Mouse (Mus musculus): ENCODE measurements around the gene Draxin.
"Not testable (repeated sequence)": the region's sequence is repeated elsewhere in the genome, so short reads cannot be mapped to it uniquely, and the experiment has no call there.

Draxin gene

GRCm38 (mm10) chr4:148130561-148131413, at the start of gene Draxin:
Gene Draxin (minus strand): TSS chr4:148130698.
- DNase-seq (ENCODE audit: low read depth, low spot score) = no peak

DNA sequence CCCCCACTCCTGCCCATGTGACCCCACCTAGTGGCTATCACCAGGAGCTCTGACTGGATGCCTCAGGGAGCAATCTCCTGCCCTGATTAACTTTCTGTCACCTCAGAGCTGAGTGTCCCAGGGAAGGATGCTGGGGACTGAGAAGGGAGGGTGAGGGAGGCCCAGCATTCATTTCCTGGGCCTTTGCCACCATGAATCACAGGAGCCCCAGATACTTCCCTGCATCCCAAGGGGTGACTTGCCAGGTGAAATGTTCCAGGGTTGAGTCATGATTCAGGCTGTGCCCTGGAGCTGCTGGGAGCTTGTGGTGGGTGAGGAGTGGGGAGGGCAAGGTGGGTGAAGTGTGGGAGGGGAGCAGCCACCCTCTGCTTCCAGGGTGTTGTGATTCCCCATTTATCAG, 47.2 kb upstream of the Draxin start:
- DNase-seq (ENCODE audit: low read depth, low spot score) = no peak

DNA sequence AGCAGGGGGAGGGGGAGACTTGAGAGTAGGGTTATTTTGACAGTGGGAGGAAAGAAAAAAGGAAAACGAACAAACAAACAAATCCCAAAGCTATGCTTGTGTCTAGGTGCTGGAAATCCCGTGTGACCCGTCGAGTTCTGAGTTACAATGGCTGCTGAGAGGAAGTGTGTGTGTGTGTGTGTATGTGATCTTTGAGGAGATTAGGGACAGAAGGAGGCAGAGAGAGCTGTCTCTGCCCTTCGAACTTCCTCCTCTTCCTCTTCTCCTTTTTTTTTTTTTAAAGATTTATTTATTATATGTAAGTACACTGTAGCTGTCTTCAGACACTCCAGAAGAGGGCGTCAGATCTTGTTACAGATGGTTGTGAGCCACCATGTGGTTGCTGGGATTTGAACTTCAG, 46.1 kb upstream of the Draxin start:
- DNase-seq (ENCODE audit: low read depth, low spot score) = not testable (repeated sequence)

DNA sequence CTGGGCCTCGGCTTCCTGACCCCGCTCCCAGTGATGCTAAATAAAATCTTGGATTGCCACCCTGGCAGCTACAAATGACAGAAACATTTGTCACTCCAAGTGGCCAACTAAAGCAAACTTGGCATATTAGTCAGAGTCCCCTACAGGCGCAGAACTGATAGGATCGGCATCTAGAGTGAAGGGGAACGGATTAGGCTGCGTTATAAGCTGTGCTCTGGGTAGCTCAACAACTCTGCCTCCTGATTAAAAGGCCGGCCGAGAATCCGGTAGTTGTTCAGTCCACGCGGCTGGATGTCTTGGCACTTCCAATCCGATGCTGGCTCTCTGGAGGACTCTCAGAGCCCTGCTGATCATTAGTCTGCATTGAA, 44.0 kb upstream of the Draxin start:
- DNase-seq (ENCODE audit: low read depth, low spot score) = no peak

GRCm38 (mm10) chr4:148173811-148174494, 43.5 kb upstream of the Draxin start:
- no peak for DNase-seq (ENCODE audit: low read depth, low spot score)

DNA sequence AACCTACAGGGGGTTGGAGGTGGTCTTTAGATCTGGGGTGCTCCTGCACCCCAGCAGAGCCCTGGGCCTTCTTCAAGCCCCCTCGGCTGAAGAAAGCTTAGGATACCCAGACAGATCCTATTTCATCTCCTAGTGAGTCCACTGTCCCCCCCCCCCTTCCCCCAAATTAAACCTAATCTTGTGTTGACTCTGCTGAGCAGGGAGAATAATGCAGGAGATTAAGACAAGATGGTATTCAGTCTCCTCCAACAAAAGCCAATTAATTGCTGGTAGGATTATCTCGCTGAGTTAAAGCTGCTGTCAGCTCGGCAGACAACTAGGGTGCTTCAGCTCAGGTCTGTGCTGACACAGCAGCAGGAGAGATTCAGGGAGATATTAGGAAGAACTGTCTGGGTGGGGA, 40.8 kb upstream of the Draxin start:
- DNase-seq (ENCODE audit: low read depth, low spot score) = no peak

- DNase-seq (ENCODE audit: low read depth, low spot score) = peak; percentile 54
Observed at GRCm38 (mm10) chr4:148170842-148171241, 40.3 kb upstream of the Draxin start.

DNA sequence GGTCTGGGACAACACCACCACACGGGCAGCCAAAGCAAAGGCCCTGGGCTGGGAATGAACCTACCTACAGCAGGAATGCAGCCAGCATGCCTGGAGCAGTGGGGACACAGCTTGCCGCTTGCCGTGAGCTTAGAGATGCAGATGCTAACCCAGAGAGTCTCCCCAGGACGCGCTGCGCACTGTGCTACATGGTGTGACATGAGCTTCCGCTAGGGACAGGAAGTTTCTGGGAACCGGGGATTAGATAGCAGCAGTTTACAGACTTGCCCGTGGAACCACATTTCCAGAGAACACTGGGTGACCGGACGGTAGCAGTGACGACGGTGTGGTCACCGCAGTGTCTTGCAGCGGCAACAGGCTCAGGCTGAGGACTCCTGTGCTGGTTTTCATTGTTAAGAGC, 39.1 kb upstream of the Draxin start:
- DNase-seq (ENCODE audit: low read depth, low spot score) = no peak

DNA sequence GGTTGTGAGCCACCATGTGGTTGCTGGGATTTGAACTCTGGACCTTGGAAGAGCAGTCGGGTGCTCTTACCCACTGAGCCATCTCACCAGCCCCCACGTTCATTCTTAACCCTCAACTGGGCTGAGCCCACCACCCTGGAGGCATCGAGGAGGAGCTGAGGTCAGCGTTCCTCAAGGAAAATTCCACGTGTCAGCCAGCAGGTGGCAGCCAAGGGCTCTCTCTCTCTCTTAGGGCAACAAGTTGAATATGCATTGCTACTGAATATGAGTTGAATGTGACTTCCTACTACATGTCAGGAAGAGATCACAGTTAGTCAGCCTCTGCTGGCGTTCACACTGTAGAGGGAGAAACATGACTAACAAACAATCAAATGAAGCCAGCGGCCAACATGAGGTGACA, 37.8 kb upstream of the Draxin start:
- peak; percentile 69 for DNase-seq (ENCODE audit: low read depth, low spot score)

DNA sequence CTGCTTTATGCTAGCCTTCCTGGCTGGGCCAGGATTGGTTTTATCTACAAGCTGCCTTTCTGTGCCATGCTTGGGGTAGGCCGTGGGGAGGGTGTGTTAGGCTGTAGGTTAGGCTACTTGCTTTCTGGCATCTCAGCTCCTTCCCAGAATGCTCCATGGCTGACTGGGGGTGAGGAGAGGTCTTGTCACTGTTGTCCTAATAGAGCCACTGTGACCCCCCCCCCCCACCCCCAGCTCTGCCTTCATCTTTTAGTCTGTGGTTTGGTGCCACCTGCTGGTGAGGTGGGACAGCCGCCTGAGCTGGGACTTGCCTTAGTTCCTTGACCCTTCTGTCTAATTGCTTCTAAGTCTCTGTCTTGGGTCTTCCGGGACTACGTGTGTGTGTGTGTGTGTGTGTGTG, 36.5 kb upstream of the Draxin start:
- DNase-seq (ENCODE audit: low read depth, low spot score) = peak; percentile 74

- no peak for DNase-seq (ENCODE audit: low read depth, low spot score)
Observed at GRCm38 (mm10) chr4:148166431-148166830, 35.9 kb upstream of the Draxin start.

GRCm38 (mm10) chr4:148165551-148165950, 35.1 kb upstream of the Draxin start:
- no peak for DNase-seq (ENCODE audit: low read depth, low spot score)

- no peak for DNase-seq (ENCODE audit: low read depth, low spot score)
Observed at GRCm38 (mm10) chr4:148164461-148164860, 34.0 kb upstream of the Draxin start.

GRCm38 (mm10) chr4:148164002-148164439, 33.5 kb upstream of the Draxin start:
- DNase-seq (ENCODE audit: low read depth, low spot score) = peak; percentile 87

- no peak for DNase-seq (ENCODE audit: low read depth, low spot score)
Observed at GRCm38 (mm10) chr4:148160436-148161390, 30.2 kb upstream of the Draxin start, which contains the start of the genes Fbxo44 and Fbxo2. Gene Fbxo44 (minus strand): TSS chr4:148160482. Gene Fbxo2 (plus strand): TSS chr4:148160621.

DNA sequence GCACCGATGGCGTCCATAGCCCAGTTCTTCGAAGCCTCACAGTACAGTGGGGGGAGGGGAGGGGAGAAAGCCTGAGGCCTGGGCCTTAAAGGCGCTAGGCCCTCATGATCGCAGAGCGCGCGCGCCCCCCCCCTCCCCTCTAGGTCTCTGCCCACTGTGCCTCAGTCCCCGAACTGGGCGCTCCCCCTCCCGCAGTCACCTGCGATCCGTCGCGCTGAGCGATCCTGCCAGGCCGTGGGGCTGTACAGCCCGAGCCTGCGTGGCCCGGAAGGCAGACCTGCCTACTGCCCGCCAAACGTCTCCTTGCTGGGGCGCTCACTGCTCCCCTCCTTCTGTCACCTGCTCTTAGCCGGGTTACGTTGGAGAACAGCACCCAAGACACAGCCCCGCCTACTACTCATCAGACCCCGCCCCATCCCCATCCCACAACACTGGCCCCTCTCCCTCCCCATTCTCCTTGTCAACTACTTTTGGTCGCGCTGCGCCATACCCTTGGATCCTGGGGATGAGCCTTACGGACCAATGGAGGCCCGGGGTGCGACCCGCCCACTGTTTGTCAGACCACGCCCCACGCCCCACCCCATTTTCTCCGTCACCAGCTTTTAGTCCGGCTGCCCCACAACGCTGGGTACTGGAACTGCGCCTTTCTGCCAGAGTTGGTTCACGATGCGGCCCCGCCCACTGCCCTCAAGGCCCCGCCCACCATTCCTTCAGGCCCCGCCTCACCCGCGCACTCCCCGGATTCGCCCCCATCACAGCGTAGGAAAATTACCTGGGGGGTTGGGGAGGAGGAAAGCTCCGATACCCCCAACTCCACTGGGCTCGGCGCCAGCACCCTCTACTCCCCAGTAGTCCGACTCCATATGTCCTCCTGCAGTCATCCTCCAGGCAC, 29.3 kb upstream of the Draxin start:
- DNase-seq (ENCODE audit: low read depth, low spot score) = peak; percentile 97

- DNase-seq (ENCODE audit: low read depth, low spot score) = peak; percentile 43
Observed at GRCm38 (mm10) chr4:148158436-148159348, 28.2 kb upstream of the Draxin start.

DNA sequence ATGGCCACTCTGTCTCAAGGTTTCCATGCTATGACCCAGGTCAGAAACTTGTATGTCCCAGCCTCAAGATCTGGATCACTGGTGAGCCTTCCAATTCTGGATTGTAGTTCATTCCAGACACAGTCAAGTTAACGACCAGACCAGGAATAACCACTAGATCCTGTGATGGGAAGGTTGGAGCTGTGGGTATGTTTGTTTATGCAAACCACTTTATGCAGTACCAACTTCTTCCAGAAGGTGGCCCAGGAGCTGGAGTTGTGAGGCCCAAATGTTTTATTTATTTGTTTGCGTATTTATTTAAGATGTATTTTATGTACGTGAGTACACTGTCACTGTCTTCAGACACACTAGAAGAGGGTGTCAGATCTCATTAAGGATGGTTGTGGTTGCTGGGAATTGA, 24.5 kb upstream of the Draxin start:
- peak; percentile 55 for DNase-seq (ENCODE audit: low read depth, low spot score)

DNA sequence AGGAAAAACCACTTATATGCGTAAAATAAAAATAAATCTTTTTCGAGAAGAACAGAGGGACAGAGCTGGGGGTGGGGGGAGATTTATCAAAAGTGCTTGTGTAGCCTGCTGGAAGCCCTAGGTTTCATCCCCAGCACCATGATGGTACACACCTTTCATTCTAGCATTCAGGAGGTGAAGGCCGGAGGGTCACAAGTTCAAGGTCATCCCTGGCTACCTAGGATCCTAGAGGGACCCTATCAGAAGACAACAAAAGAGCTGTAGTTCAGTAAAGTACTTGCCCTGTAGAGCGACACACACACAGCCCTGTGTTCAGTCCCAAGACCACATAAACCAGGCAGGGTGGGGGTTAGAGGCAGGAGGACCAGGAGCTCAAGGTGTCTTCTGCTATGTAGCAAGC, 23.5 kb upstream of the Draxin start:
- DNase-seq (ENCODE audit: low read depth, low spot score) = no peak

- DNase-seq (ENCODE audit: low read depth, low spot score) = no peak
Observed at GRCm38 (mm10) chr4:148152547-148152946, 22.0 kb upstream of the Draxin start.
